Mouse (Mus musculus): ENCODE data around the gene Vmn2r45. TPM values are rescaled to one million over a fixed set of nuclear protein-coding genes. Genes with fewer than 3 reads are reported as not detected.

Gene Vmn2r45
- not detected in 2 replicates for polyA plus RNA-seq (2012; rRNA removed)

DNA sequence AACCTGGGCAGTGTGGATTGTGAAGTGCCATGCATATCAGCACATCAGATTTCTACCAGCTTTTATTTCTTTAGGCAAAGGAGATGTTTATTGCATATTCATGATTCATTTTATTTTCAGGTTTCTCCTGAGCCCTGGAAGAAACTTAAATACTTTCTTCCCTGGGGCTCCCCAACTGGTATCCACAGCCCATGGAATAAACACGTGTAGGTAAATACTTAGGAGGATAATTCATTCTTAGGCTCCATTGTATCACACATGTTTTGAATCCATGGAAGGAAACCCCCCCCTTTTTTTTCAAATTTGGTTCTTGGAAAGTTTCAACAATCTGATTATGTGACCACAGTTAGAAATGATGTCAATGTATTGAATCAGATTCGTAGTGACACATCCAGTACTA lies at the start of gene Vmn2r45:
Gene Vmn2r45 (minus strand): TSS at position 101 of the 400 bp plus-strand sequence.

Other genes starting within 250 kb of the Vmn2r45 start
- gene Vmn2r43, start 228.5 kb downstream of the Vmn2r45 start, polyA plus RNA-seq (2012; rRNA removed) = not detected in 2 replicates
- not detected in 2 replicates for gene Vmn2r44, start 105.7 kb downstream of the Vmn2r45 start, polyA plus RNA-seq (2012; rRNA removed)